Mouse (Mus musculus): ENCODE results near the gene Sp1. TPM values are rescaled to one million over a fixed set of nuclear protein-coding genes. Genes with fewer than 3 reads are reported as not detected.

Sp1 gene
- total RNA-seq, 1 experiment from 2014 or later: 66.1 TPM

DNA sequence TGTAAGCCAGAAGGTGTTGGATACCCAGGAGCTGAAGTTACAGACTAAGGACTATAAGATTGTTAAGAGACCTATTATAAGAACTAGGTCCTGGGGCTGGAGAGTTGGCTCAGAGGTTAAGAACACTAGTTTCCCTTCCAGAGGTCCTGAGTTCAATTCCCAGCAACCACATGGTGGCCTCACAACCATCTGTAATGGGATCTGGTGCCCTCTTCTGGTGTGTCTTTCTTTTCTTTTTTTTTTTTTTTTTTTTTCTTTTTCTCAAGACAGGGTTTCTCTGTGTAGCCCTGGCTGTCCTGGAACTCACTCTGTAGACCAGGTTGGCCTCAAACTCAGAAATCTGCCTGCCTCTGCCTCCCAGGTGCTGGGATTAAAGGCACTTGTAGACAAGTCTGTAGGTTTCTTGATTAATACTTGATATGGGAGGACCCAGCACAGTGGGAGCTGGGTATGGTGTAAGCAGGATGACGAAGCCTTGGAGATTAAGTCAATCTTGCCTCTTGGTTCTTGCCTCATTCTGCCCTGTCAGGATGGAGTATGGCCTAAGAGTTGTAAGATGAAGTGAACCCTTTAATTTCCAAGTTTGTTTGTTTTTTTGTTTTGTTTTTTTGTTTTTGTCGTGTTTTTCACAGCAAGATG is 17.8 kb downstream of the Sp1 start:
- no peak for ATAC-seq (replicated peaks; ENCODE audit: insufficient number of reproducible peaks, low FRiP score, low TSS enrichment, poor library complexity, severe bottlenecking)

- ATAC-seq (replicated peaks; ENCODE audit: insufficient number of reproducible peaks, low FRiP score, low TSS enrichment, poor library complexity, severe bottlenecking): no peak
These were observed 18.7 kb downstream of the Sp1 start for GRCm38 (mm10) chr15:102424657-102425056.

DNA sequence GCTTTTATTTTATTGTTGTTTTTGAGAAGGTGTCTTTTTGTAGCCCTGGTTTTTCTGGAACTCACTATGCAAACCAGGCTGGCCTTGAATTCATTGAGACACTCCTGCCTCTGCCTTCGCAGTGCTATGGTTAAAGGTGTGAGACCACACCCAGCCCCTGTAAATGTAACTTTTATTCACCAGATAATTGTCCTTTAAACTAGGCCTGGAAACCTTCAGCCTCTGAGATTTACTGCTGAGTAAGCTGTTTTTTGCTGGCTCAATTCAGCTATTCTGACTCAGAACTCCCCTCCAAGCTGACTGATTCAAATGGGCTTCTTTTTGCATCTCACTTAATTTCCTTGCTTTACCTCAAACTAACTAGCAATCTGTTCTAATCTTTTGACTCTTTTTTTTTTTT is 21.0 kb downstream of the Sp1 start:
- no peak for ATAC-seq (replicated peaks; ENCODE audit: insufficient number of reproducible peaks, low FRiP score, low TSS enrichment, poor library complexity, severe bottlenecking)

- no peak for ATAC-seq (replicated peaks; ENCODE audit: insufficient number of reproducible peaks, low FRiP score, low TSS enrichment, poor library complexity, severe bottlenecking)
These were observed 26.1 kb downstream of the Sp1 start for GRCm38 (mm10) chr15:102432046-102432445.

DNA sequence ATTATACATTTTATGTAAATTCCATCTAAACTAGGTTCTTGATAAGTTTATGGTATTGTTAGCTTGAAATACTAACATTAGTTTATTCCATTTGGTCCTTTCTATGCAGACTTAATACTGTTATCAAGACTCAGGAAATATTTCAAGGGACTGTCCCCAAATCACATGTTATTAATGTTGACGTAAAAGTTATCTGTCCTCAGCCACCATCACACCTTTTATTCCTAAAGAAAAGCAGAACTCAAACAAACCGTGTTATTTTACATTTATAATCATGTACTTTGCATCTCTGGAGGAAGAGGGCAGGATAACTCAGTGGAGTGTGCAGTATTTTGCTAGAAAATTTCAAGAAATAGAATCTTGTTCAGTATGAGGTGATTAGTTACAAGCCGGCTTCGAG is 27.2 kb downstream of the Sp1 start:
- ATAC-seq (replicated peaks; ENCODE audit: insufficient number of reproducible peaks, low FRiP score, low TSS enrichment, poor library complexity, severe bottlenecking): no peak

DNA sequence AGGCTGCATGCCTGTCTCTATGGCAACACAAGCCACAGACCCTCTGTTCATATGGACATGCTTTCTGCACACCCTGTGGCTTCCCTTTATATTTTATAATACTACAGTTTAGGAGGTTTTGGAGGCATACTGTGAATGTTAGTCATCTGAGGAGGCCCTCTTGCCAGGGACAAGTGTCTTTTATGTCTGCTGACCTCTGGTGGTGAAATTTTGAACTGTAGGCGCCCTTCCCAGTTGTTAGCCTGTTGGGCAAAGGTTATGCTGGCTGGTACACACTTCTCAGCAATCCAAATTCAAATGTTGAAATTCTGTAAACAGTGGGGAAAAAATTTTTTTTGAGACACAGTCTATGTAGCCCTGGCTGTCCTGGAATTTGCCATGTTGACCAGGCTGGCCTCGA is 36.5 kb downstream of the Sp1 start:
- ATAC-seq (replicated peaks; ENCODE audit: insufficient number of reproducible peaks, low FRiP score, low TSS enrichment, poor library complexity, severe bottlenecking): peak; percentile 73

GRCm38 (mm10) chr15:102445146-102445545 is 39.2 kb downstream of the Sp1 start, which contains the start of gene Amhr2:
Amhr2 (plus strand) TSS chr15:102445367.
- no peak for ATAC-seq (replicated peaks; ENCODE audit: insufficient number of reproducible peaks, low FRiP score, low TSS enrichment, poor library complexity, severe bottlenecking)

DNA sequence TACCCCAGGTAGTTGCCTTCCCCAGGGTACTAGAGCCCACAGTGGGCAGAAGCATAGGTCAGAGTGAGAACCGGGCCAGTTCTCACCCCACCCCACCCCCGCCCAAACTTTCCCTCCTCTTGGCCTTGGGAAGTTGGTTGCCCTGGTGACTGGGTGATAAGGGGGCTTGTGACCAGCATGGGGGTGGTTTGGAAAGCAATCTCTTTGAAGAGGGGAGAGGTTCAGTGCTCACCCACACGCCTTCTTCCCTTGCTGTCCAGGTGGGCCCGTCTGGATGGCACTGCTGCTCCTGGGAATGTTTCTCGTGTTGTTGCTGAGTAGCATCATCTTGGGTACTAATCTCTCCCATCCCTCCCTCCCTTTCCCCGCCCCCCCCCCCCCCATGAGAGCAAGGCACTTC is 40.5 kb downstream of the Sp1 start:
- ATAC-seq (replicated peaks; ENCODE audit: insufficient number of reproducible peaks, low FRiP score, low TSS enrichment, poor library complexity, severe bottlenecking): no peak

DNA sequence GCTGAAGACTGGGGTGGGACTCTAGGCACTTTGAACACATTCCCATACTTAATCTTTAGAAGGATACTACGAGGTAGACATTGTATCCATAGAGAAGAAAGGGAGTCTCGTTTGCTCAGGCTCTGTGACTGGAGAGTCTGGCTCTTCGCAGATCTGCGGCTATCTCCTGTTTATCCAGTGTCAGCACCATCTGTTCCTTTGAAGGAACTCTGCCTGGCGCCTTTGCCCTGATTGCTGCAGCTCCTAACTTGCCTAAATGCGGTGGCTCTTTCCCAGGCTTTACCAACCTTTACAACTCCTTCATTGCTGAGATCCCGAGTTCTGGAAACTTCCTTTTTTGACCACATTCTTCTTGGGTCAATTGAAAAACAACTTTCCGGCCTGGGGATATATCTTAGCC is 43.4 kb downstream of the Sp1 start:
- ATAC-seq (replicated peaks; ENCODE audit: insufficient number of reproducible peaks, low FRiP score, low TSS enrichment, poor library complexity, severe bottlenecking): no peak

DNA sequence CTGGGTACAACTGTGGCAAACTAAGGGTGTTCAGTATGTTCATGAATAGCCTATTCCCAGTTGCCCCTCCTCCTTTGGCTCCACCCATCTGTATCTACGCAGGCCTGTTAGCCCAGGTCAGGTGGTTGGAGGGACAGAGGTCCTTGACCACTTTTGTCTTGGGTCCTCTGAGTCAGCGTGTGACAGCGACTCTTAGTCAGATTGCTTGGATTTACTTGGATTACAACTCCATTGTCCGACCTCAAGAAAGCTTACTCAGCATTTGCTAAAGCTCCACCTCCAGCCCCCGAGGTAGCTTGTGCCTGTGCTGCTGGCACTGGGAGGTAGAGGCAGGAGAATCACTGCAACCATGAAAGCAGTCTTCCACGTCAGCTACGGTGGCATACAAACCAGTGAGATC is 45.0 kb downstream of the Sp1 start:
- ATAC-seq (replicated peaks; ENCODE audit: insufficient number of reproducible peaks, low FRiP score, low TSS enrichment, poor library complexity, severe bottlenecking): no peak

DNA sequence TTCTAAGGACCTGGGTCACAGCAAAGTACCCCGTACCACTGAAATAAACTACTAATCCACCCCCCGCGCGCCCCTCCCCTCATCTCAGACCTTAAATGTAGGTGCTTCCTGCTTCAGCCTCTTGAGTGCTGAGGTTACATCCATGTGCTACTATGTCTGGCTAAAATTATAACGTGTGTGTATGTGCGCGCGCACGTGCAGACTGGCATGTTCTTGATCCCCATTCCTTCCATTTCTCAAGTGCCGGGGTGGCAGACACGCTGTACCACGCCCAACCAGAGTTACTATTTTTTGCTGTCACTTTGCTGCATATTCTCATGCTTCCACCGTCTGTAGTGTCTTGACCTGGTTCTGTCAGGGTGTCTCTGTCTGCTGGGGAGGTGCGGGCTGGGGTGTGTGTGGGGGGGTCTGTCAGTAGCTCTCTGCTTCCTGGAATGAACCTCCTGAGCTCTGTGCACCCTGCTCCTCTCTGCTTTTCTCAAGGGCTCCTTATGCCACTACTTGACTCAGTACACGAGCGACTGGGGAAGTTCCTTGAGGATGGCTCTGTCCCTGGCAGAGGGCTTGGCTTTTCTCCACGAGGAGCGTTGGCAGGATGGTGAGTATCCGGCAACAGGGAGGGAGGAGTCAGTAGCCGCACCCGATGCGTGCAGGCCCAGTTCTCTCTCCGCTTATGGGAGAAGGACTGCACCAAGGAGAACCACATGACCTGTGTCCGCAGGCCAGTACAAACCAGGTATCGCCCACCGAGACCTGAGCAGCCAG is 45.9 kb downstream of the Sp1 start:
- ATAC-seq (replicated peaks; ENCODE audit: insufficient number of reproducible peaks, low FRiP score, low TSS enrichment, poor library complexity, severe bottlenecking): 0 out of 2 replicates have a peak, but pooled peaks have one; percentile 12

GRCm38 (mm10) chr15:102455993-102456392 is 50.0 kb downstream of the Sp1 start:
- ATAC-seq (replicated peaks; ENCODE audit: insufficient number of reproducible peaks, low FRiP score, low TSS enrichment, poor library complexity, severe bottlenecking): no peak

DNA sequence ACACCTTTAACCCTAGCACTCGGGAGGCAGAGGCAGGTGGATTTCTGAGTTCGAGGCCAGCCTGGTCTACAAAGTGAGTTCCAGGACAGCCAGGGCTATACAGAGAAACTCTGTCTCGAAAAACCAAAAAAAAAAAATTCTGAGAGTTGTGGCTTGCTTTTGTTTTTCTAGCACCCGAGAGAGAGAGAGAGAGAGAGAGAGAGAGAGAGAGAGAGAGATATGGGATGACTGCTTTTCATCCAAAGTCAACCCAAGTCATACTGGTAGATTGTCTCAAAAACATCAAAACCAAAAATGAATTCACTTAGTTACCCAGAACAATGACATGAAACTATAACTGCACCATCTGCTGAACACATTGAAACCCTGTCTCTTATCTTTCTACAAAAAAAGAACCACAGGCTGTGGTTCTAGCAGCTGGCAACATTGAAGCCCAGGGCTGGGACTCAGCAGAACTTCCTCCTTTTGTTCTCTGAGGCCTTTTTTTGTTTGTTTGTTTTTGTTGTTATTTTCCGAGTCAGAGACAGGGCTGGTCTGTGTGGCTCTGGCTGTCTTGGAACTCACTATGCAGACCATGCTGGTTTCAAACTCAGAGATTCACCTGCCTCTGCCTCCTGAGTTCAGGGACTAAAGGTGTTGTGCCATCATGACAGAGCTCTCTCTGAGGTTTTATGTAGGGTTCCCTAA is 52.2 kb downstream of the Sp1 start:
- no peak for ATAC-seq (replicated peaks; ENCODE audit: insufficient number of reproducible peaks, low FRiP score, low TSS enrichment, poor library complexity, severe bottlenecking)

DNA sequence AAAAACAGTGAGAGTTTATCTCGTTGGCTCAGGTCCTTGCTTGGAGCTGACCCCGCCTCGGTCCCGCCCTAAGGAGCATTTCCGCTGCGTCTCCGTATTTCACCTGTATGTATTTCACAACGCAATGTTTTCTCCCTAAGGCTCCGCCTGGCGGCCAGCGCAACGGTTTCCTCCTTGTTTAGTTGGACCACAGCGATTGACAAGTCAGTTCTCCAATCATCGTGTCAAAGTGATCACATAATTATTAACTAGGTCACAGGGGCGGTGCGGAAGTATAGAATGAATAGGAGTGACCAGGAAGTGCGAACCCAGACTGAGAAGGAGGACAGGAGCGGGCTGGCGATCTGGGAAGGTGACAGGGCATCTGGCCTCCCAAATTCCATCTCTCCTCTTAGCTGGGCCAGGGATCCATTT is 53.0 kb downstream of the Sp1 start, which contains the start of gene Prr13:
Prr13 (plus strand) TSS at position 125 of the 414 bp plus-strand sequence.
- peak; percentile 88 for ATAC-seq (replicated peaks; ENCODE audit: insufficient number of reproducible peaks, low FRiP score, low TSS enrichment, poor library complexity, severe bottlenecking)

DNA sequence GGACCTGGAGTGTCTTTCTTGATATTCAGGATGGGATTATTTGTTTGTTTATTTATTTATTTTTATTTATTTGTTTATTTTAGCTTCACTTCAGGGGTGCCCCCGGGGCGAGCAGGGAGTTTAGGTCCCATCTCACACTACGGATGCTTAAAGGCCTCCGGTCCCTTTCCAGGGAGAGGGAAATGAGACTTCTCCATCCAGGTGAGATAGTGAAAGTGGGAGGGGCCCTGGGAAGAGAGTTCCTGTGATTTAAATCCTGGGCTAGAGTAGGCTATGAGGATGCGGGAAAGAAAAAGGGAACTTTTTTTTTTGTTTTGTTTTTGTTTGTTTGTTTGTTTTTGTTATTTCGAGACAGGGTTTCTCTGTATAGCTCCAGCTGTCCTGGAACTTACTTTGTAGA is 53.4 kb downstream of the Sp1 start:
- ATAC-seq (replicated peaks; ENCODE audit: insufficient number of reproducible peaks, low FRiP score, low TSS enrichment, poor library complexity, severe bottlenecking): no peak

GRCm38 (mm10) chr15:102459847-102460246 is 53.9 kb downstream of the Sp1 start:
- ATAC-seq (replicated peaks; ENCODE audit: insufficient number of reproducible peaks, low FRiP score, low TSS enrichment, poor library complexity, severe bottlenecking): no peak

DNA sequence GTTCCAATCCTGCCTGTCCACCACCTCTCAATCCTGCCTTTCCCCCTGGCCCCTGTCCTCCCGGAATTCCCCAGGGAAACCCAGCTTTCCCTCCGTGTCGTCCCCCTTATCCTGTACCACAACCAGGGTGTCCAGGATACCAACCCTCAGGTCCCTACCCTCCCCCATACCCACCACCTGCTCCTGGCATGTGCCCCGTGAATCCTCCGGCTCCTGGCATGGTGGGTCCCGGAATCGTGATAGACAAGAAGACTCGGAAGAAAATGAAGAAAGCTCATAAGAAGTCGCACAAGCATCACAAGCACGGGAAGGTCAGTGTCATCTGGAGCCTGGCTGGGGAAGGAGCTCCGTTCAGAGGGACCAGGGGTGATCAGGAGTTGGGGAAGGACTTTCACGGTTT is 54.5 kb downstream of the Sp1 start:
- ATAC-seq (replicated peaks; ENCODE audit: insufficient number of reproducible peaks, low FRiP score, low TSS enrichment, poor library complexity, severe bottlenecking): no peak

GRCm38 (mm10) chr15:102460971-102461370 is 55.0 kb downstream of the Sp1 start:
- peak; percentile 42; the same call in 1 of the 2 replicates for ATAC-seq (replicated peaks; ENCODE audit: insufficient number of reproducible peaks, low FRiP score, low TSS enrichment, poor library complexity, severe bottlenecking)

- no peak for ATAC-seq (replicated peaks; ENCODE audit: insufficient number of reproducible peaks, low FRiP score, low TSS enrichment, poor library complexity, severe bottlenecking)
These were observed 55.6 kb downstream of the Sp1 start for GRCm38 (mm10) chr15:102461430-102462075.

All from monocyte, adult 5-6 weeks (primary cell).